Mouse (Mus musculus) olfactory bulb, adult 2 months (tissue): ENCODE measurements at regions not wholly inside any gene's neighbourhood (a gene's known extent, or its start where the extent isn't known, plus 50 kb on each side); places are given as distances from the start of the nearest gene placed in this dataset.

ENCODE experiments used
- CTCF ChIP-seq: fragments of 200-500 bp; IDR thresholded peaks from 2 replicates; pipeline ENCODE4 v1.5.1; 2012; ENCODE audit warnings: low read depth, mild to moderate bottlenecking, low read length, moderate library complexity; ENCODE audit not compliant: insufficient read depth
- POLR2A ChIP-seq: fragments of 200-500 bp; IDR thresholded peaks from 2 replicates; pipeline ENCODE4 v1.6.1; 2012; ENCODE audit warnings: mild to moderate bottlenecking, low read depth, low read length, moderate library complexity; ENCODE audit not compliant: insufficient read depth

DNA sequence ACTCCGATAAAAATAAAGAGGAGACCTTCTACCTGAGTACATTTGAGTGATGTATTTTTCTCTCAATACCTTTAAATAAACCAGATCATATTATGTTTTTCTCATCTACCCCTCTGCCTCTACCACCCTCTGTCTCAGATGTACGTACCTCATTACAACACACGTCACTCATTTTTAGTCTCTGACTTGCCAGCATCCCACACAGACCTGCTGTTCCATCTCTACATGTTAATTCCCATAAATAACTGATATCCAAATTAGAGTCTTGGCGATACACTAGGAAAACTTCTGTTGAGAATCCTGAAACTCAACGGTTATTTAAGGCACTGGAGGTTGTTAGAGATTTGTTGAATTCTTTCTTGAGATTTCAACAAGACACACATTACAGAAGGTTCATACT, 509.9 kb upstream of the Gcfc2 start:
- TF ChIP-seq POLR2A: no peak
- TF ChIP-seq CTCF: no peak
